Mouse (Mus musculus) layer of hippocampus, postnatal 25 days (tissue): ENCODE data around the gene Car9. TPM values are rescaled to one million over a fixed set of nuclear protein-coding genes. Genes with fewer than 3 reads are reported as not detected.
"Not testable (repeated sequence)": the region's sequence is repeated elsewhere in the genome, so short reads cannot be mapped to it uniquely, and the experiment has no call there.

ENCODE experiments used
- DNase-seq, 2 experiments: peaks; one replicate each; pipeline ENCODE4 v3.0.0; 2022; ENCODE audit warnings: mixed read lengths in 2 of 2, low spot score in 1 of 2; ENCODE audit errors: extremely low spot score in 1 of 2
- total RNA-seq, 2 experiments: library from RNA; stranded (reverse); gene quantifications; 2 replicates each; pipeline ENCODE4 v1.2.3; 2021

The Car9 gene
- total RNA-seq, 2 experiments from 2014 or later, result 0.22 to 0.35 TPM

DNA sequence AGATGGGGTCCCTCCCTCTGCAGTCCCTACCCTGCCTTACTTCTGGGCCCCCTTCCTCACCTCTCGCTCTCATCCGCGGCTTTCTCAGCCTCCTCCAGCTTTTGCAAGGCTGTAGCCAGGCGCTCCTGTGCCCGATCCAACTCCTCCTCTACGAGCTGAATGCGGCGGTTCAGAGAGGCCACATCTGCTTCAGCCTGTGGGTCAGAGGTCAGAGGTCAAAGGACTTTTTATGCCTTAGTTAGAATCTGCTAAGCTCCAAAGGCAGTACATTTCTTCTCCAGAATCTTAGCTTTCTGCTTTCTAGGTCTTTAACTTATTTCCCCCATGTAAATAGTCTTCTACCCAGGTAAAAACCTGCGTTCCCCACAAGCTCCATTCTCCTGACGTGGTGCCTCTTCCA, 12.8 kb downstream of the Car9 start:
- no peak for DNase-seq

DNA sequence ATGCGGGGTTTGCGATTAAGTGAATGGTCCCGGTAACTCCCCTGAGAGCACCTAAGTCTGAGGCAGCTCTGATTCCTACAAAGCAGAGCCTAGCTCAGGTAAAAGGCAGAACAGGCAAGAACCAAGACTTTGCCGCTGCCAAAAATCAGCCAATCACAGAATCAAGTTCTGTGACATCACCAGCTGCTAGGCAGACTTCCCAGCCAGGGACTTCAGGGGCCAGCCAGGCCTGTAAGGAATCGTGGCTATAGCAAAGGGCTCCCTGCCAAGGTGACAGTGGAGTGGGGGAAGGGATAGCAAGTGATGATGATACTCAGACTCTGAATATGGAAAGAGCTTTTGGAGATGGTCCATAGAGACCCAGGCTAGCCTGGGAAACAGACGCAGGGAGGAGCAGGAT, 13.2 kb downstream of the Car9 start:
- DNase-seq, result peak; percentile 80 to 97

- DNase-seq, result no peak
Observed at GRCm38 (mm10) chr4:43527880-43528279, 21.1 kb downstream of the Car9 start.

DNA sequence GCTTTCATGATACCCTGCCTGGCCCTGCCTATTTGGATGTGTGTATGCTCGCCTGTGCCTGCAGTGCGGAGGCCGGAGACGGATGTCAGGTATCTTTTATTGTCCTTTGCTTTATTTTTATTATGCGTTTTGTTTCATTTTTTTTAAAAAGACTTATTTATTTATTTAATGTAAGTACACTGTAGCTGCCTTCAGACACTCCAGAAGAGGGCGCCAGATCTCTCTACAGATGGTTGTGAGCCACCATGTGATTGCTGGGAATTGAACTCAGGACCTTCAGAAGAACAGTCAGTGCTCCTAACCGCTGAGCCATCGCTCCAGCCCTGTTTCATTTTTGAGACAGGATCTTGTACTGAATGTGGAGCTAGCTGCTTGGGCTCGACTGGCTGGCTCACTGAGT, 21.7 kb downstream of the Car9 start:
- no peak for DNase-seq

- no peak for DNase-seq
Observed at GRCm38 (mm10) chr4:43530081-43530501, 23.3 kb downstream of the Car9 start.

DNA sequence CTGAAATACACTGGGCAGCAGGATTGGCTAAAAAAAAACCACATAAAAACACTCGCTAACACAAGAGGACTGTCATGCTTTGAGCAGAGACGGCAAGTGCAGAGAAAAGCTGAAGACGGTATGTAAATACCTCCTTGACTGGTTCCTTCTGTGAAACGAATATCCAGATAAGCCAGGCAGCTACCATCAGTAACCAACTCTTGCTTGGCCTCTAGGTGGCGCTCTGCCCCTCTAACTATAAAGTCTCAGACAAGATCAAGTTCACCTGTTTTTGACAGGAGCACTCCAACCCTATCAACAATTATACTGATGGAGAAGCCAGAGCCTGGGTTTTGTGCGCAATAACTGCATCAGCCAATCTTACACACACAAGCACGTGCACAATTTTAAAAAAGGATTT, 23.8 kb downstream of the Car9 start:
- DNase-seq, result peak; percentile 37 to 82

GRCm38 (mm10) chr4:43533270-43533669, 26.5 kb downstream of the Car9 start:
- no peak for DNase-seq

DNA sequence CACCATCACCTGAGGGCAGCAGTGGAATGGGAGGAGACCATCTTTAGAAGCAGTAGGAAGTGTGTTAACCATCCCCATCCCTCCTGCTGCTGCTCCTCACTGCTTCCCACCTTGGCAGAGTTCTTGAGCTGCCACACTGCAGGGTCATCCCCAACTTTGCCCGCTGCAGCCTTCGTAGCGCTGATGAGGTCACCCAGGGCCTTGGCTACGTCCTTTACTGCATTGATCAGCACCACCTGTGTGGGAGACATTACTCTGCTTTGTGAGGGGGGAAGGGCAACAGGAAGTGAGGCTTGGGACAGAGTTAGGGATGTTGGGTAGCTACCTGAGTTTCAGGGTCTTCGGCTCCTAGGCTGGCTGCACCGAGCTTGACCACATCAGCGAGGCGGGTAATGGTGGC, 28.9 kb downstream of the Car9 start:
- no peak for DNase-seq

- DNase-seq, result no peak
Observed at GRCm38 (mm10) chr4:43536031-43536430, 29.3 kb downstream of the Car9 start.

DNA sequence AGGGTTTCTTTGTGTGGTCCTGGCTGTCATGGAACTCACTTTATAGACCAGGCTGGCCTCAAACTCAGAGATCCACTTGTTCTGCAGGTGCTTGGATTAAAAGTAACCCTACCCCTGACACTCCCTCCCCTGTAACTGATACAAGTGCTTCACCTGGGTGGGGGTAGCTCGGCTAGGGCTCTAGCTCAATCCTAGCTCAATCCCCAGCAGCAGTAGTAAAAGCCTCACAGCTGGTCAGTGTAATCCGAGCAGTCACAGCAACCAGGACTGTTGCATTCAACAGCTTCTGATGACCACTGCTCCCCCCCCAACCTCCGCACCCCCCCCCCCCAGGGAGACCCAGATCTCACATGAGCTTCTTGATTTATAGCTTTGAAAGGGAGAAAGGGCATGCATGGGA, 35.3 kb downstream of the Car9 start:
- DNase-seq, result no peak

DNA sequence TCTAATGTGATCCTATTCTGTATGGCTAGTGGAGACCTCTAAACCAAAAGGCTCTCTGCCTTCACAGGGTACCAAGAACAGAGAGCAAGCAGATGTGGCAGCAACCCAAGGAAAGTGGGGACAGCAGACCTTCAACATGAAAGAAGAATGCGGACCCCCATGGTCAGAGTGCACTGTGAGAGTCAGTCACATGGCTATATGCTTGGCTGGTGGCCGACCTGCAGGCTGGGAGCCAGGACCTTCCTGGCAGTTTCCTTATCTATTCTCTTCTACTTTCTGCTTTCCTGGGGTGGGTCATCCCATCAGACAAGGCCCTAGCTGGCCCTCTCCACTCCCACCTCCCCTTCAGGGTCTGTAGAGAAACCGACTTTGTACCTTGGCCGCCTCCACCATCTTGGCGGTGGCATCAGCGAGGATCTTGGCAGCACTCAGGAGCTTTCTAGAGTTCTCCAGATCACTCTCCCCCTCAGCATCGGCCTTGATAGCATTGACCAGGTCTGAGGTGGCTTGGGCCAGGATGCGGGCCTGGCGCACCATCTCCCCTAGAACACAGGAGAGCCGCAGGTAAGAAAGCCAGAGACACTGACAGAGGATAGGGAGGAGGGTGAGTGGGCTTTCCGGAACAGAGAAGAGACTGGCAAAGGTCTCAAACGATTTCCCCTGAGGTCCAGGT, 39.7 kb downstream of the Car9 start:
- DNase-seq, result no peak

DNA sequence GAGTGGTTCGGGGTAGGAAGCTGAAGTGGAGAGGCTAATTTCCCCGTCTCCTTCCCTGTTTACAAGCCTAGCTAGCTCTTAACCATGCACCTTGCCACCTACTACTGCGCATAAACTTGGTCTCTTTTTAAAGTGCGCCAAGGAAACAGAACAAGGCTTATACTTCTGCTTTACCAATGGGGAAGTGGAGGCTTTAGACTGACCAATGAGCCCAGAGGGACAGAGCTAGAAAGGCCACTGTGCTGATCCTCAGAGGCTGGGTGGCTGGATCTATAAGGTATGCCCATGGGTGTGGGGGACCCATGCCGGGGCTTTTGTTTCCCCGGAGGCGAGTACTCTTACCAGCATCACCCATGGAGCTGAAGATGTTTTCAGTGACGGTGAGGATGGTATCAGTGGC, 40.4 kb downstream of the Car9 start:
- no peak for DNase-seq

- DNase-seq, result no peak
Observed at GRCm38 (mm10) chr4:43549055-43549454, 42.3 kb downstream of the Car9 start.

- DNase-seq, result not testable (repeated sequence)
Observed at GRCm38 (mm10) chr4:43551854-43552253, 45.1 kb downstream of the Car9 start.

DNA sequence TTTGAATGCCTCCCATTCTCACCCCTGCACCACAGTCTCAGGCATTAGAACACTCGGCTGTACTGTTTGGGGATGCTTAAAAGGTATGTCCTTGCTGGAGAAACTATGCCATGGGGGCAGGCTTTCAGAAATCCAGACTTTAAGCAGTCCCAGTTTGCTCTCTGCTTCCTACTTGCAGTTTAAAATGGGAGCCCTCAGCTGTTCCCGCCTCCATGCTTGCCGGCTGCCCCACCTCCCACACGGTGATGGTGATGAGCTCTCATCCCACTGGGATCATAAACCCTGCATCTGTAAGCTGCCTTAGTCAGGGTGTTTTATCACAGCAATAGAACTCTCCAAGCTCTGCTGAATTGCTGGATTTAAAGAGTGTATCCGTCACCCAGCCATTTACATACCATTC, 45.7 kb downstream of the Car9 start:
- DNase-seq, result no peak

DNA sequence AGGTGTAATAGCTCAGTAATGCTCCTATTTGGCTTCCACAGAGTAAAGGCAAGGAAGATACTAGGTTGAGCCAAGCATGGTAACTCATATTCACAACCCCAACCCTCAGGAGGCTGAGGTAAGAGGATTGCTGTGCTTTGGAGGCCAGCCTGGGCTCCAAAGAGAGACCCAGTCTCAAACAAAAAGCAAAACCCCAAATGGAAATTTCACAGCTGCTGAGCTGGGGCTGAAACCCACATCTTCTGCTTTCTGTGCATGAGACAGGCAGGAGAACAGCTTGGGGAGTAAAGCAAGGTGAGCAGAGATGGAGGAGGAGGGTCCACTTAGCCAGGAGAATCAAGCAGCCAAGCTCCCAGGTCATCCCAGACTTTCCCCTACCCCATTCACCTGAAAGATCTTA, 47.1 kb downstream of the Car9 start:
- DNase-seq, result no peak

- DNase-seq, result no peak
Observed at GRCm38 (mm10) chr4:43555926-43556325, 49.2 kb downstream of the Car9 start.

GRCm38 (mm10) chr4:43558028-43558630, 51.4 kb downstream of the Car9 start:
- DNase-seq, result no peak

DNA sequence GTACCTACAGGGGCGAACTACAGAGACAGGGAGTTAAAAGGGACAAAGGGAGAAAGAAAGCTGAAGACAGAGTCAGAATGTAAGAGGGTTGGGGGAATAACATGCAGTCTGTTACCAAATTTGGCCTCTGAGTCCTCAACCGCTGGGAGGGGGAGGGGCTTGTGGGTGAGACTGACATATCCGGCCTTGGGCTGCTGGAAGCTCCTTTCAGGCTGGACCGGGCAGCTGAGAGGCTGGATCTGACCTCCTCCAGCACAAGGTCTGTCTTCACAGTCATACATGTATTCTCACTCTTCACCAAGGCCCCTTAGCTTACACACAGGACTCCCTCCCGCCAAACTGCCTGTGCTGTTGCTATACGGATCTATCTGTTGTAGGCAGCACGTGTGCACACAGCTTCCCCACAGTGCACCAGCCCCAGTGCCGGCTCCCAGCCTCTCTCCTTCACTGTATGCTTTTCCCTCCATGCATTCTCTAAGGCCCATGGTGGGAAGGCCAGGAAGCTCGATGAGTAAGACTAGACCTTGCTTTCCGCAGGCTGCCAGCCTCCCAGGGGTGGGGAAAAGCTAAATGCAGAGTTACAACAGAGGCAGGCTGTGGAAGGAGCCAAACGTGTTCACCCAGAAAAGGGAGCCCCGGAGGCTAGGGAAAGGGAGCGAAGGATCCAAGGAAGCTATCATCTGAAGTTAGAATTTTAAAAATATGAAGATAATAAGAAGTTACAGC, 52.0 kb downstream of the Car9 start:
- DNase-seq, result no peak

DNA sequence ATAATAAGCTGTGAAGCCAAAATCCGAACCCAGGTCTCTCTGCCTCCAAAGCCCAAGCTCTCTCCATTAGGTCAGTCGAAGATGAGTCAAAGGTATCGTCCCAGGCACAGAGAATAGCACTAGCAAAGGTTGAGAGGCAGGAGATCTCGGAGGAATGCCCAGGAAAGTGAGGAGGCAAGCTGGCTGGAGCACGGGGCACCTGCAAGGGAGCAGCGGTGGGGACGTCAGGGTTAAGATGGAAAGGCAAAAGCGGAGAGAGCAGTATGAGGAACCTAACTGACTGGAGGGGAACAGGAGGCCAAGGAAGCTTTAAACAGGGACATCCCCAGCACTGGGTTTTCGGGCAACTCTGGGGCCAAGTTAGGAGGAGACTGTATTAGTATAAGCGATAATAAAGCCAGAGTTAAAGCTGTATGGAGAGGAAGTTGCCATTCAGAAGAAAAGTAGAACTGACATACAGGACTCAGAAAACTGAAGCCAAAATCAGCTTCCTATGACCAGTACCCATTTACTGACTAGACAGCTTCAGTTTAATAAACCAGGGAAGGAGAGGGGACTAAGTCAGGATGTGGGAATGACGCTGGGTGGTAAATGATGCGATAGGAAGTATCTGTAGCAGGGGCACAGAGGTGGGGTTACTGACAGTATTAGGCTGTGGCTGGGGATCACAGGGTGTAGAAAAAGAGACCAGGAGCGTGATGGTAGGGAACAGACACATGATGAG, 52.9 kb downstream of the Car9 start:
- no peak for DNase-seq

- no peak for DNase-seq
Observed at GRCm38 (mm10) chr4:43560243-43560611, 53.5 kb downstream of the Car9 start.
